Mouse (Mus musculus): Measurements from ENCODE around the gene Mfsd2b. TPM values are rescaled to one million over a fixed set of nuclear protein-coding genes. Genes with fewer than 3 reads are reported as not detected.

Mfsd2b gene
- polyA plus RNA-seq, 1 experiment from 2014 or later: 0.97 TPM

GRCm38 (mm10) chr12:4841392-4841887, 32.7 kb downstream of the Mfsd2b start, which contains the start of gene Fkbp1b:
Fkbp1b (minus strand) TSS chr12:4841591.
- H3K4me1 ChIP-seq: peaks cover 13% of the 10 kb centered on the region
- H3K9ac ChIP-seq: peak within 1 kb of the TSS; percentile 78
- peak within 1 kb of the TSS; percentile 75 for H3K4me3 ChIP-seq
- H3K27me3 ChIP-seq: peaks cover 21% of the 10 kb centered on the region
- H3K9me3 ChIP-seq (replicated peaks): no peaks in the 10 kb centered on the region
- no peaks in the 10 kb centered on the region for H3K36me3 ChIP-seq (ENCODE audit: poor library complexity, severe bottlenecking)
- H3K27ac ChIP-seq: no peak within 1 kb of the TSS
- H3K4me2 ChIP-seq: peak within 1 kb of the TSS; percentile 94
- WGBS: under 1% methylated on average over 35 of the region's 37 CpGs
- ATAC-seq: peak; percentile 67

- peak overlapping the region; percentile 94 for H3K4me2 ChIP-seq
- H3K27ac ChIP-seq: no peak overlapping the region
- ATAC-seq: no peak
- H3K36me3 ChIP-seq (ENCODE audit: poor library complexity, severe bottlenecking): no peaks in the 10 kb centered on the region
- H3K4me3 ChIP-seq: peak overlapping the region; percentile 75
- H3K27me3 ChIP-seq: peaks cover 21% of the 10 kb centered on the region
- WGBS: 0% methylated on average over 11 of the region's 11 CpGs
- H3K9ac ChIP-seq: peak overlapping the region; percentile 78
- no peaks in the 10 kb centered on the region for H3K9me3 ChIP-seq (replicated peaks)
- peaks cover 13% of the 10 kb centered on the region for H3K4me1 ChIP-seq
Measured at GRCm38 (mm10) chr12:4840741-4841140, 33.4 kb downstream of the Mfsd2b start.

GRCm38 (mm10) chr12:4840010-4840409, 34.1 kb downstream of the Mfsd2b start:
- Histone ChIP-seq H3K4me1 (peaks cover 13% of the 10 kb centered on the region), H3K27me3 (peaks cover 21% of the 10 kb centered on the region), H3K4me2 (peak overlapping the region; percentile 94), H3K4me3 (no peak overlapping the region), H3K9ac (no peak overlapping the region), H3K9me3 (replicated peaks) (no peaks in the 10 kb centered on the region), H3K27ac (no peak overlapping the region), H3K36me3 (ENCODE audit: poor library complexity, severe bottlenecking) (no peaks in the 10 kb centered on the region)
- no peak for ATAC-seq
- WGBS: 53% methylated on average over 6 of the region's 6 CpGs

DNA sequence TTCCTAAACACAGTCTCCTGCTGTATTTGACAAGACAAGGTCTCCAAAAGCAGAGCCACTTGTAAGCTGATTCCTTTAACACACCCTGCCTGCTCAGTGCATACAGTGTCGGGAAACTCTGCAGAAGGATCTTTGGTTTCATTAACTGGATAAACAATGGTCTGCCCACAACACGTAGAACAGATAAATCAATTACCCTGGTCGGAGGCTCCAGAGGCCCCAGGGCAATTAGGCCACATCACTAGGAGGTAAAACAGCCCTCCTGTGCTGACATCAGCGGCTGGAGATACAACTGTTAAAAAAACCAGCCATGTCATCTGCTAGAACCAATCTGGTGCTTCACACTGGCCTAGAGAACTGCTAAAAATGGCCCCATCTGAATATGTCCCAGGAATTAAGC, 37.2 kb downstream of the Mfsd2b start:
- no peak overlapping the region for H3K4me3 ChIP-seq
- H3K9me3 ChIP-seq (replicated peaks): no peaks in the 10 kb centered on the region
- H3K27me3 ChIP-seq: peaks cover 15% of the 10 kb centered on the region; the same call in 1 of the 2 replicates
- H3K27ac ChIP-seq: no peak overlapping the region
- H3K4me2 ChIP-seq: no peak overlapping the region
- peaks cover 5% of the 10 kb centered on the region; the same call in 1 of the 2 replicates for H3K4me1 ChIP-seq
- H3K36me3 ChIP-seq (ENCODE audit: poor library complexity, severe bottlenecking): peaks cover 2% of the 10 kb centered on the region; the same call in 1 of the 2 replicates
- H3K9ac ChIP-seq: no peak overlapping the region
- 67% methylated on average over 4 of the region's 4 CpGs for WGBS
- ATAC-seq: no peak

- Histone ChIP-seq H3K27ac (no peak overlapping the region), H3K9me3 (replicated peaks) (no peaks in the 10 kb centered on the region), H3K27me3 (no peaks in the 10 kb centered on the region), H3K4me1 (no peaks in the 10 kb centered on the region), H3K4me2 (no peak overlapping the region), H3K9ac (no peak overlapping the region), H3K4me3 (no peak overlapping the region), H3K36me3 (ENCODE audit: poor library complexity, severe bottlenecking) (peaks cover 73% of the 10 kb centered on the region)
- WGBS: 77% methylated on average over 3 of the region's 3 CpGs
- no peak for ATAC-seq
Measured at GRCm38 (mm10) chr12:4827256-4827655, 46.9 kb downstream of the Mfsd2b start.

GRCm38 (mm10) chr12:4817361-4818101, 56.6 kb downstream of the Mfsd2b start, which contains the start of gene Sf3b6:
Sf3b6 (plus strand) TSS chr12:4817544.
- peaks cover 24% of the 10 kb centered on the region for H3K4me1 ChIP-seq
- H3K9ac ChIP-seq: peak within 1 kb of the TSS; percentile 75
- ATAC-seq: peak; percentile 98
- no peaks in the 10 kb centered on the region for H3K9me3 ChIP-seq (replicated peaks)
- peak within 1 kb of the TSS; percentile 77 for H3K27ac ChIP-seq
- peaks cover 23% of the 10 kb centered on the region for H3K36me3 ChIP-seq (ENCODE audit: poor library complexity, severe bottlenecking)
- peak within 1 kb of the TSS; percentile 78 for H3K4me2 ChIP-seq
- under 1% methylated on average over 49 of the region's 49 CpGs for WGBS
- peak within 1 kb of the TSS; percentile 86 for H3K4me3 ChIP-seq
- H3K27me3 ChIP-seq: no peaks in the 10 kb centered on the region

GRCm38 (mm10) chr12:4816680-4817360, 57.3 kb downstream of the Mfsd2b start:
- Histone ChIP-seq H3K27ac (peak overlapping the region; percentile 77), H3K27me3 (no peaks in the 10 kb centered on the region), H3K4me3 (peak overlapping the region; percentile 86), H3K9me3 (replicated peaks) (no peaks in the 10 kb centered on the region), H3K9ac (peak overlapping the region; percentile 75), H3K36me3 (ENCODE audit: poor library complexity, severe bottlenecking) (peaks cover 16% of the 10 kb centered on the region), H3K4me2 (peak overlapping the region; percentile 78), H3K4me1 (peaks cover 24% of the 10 kb centered on the region)
- peak; percentile 14; the same call in 1 of the 2 replicates for ATAC-seq
- 10% methylated on average over 24 of the region's 24 CpGs for WGBS

- no peaks in the 10 kb centered on the region for H3K27me3 ChIP-seq
- ATAC-seq: no peak
- WGBS: 82% methylated on average over 4 of the region's 4 CpGs
- H3K27ac ChIP-seq: no peak overlapping the region
- 0 out of 2 replicates have a peak, but pooled peaks cover 4% of the 10 kb centered on the region for H3K9me3 ChIP-seq (replicated peaks)
- H3K9ac ChIP-seq: no peak overlapping the region
- H3K4me2 ChIP-seq: no peak overlapping the region
- H3K4me3 ChIP-seq: no peak overlapping the region
- H3K4me1 ChIP-seq: peaks cover 13% of the 10 kb centered on the region
- no peaks in the 10 kb centered on the region for H3K36me3 ChIP-seq (ENCODE audit: poor library complexity, severe bottlenecking)
Measured at GRCm38 (mm10) chr12:4813636-4814035, 60.5 kb downstream of the Mfsd2b start.

Other genes starting within 250 kb of the Mfsd2b start
- 0.53 and 0.67 TPM in 2 replicates for gene Fam228a, start 135.9 kb downstream of the Mfsd2b start, polyA plus RNA-seq (2015; fragmentation: Nextera tagmentation; extraction: Ambion mirVana)
- 8.0 and 8.5 TPM in 2 replicates for gene Pfn4, start 105.3 kb downstream of the Mfsd2b start, polyA plus RNA-seq (2015; fragmentation: Nextera tagmentation; extraction: Ambion mirVana)
- 4.3 and 4.7 TPM in 2 replicates for gene Fam228b, start 105.1 kb downstream of the Mfsd2b start, polyA plus RNA-seq (2015; fragmentation: Nextera tagmentation; extraction: Ambion mirVana)
- gene Sf3b6, start 56.8 kb downstream of the Mfsd2b start, polyA plus RNA-seq (2015; fragmentation: Nextera tagmentation; extraction: Ambion mirVana): 310 and 345 TPM in 2 replicates
- 7.5 and 10.3 TPM in 2 replicates for gene Fkbp1b, start 32.8 kb downstream of the Mfsd2b start, polyA plus RNA-seq (2015; fragmentation: Nextera tagmentation; extraction: Ambion mirVana)
- 20.4 and 21.5 TPM in 2 replicates for gene Wdcp, start 31.1 kb downstream of the Mfsd2b start, polyA plus RNA-seq (2015; fragmentation: Nextera tagmentation; extraction: Ambion mirVana)
- gene Ubxn2a, start 33.3 kb upstream of the Mfsd2b start, polyA plus RNA-seq (2015; fragmentation: Nextera tagmentation; extraction: Ambion mirVana): 44.6 and 47.2 TPM in 2 replicates
- gene Atad2b, start 43.0 kb upstream of the Mfsd2b start, polyA plus RNA-seq (2015; fragmentation: Nextera tagmentation; extraction: Ambion mirVana): 14.5 and 14.7 TPM in 2 replicates